Mouse (Mus musculus): ENCODE measurements around the gene Tfdp1. TPM values are rescaled to one million over a fixed set of nuclear protein-coding genes. Genes with fewer than 3 reads are reported as not detected.

The Tfdp1 gene
- polyA plus RNA-seq, 1 experiment from 2014 or later, result 146 TPM

- Histone ChIP-seq H3K27ac (ENCODE audit: low read depth, low read length) (no peak overlapping the region), H3K4me1 (ENCODE audit: control insufficient read depth, insufficient read depth, low read length) (no peaks in the 10 kb centered on the region), H3K9ac (ENCODE audit: low read length) (no peak overlapping the region), H3K9me3 (replicated peaks; ENCODE audit: control insufficient read depth, low read length) (no peaks in the 10 kb centered on the region), H3K4me2 (ENCODE audit: low read length) (no peak overlapping the region), H3K27me3 (replicated peaks; ENCODE audit: control insufficient read depth, insufficient read depth, low read length) (no peaks in the 10 kb centered on the region), H3K4me3 (ENCODE audit: low read depth, low read length) (no peak overlapping the region), H3K36me3 (ENCODE audit: control insufficient read depth, insufficient read depth, low read length) (peaks cover 96% of the 10 kb centered on the region)
- WGBS, result 89% methylated on average over 7 of the region's 7 CpGs
- no peak for ATAC-seq
- DNase-seq (ENCODE audit: low spot score), result no peak
Observed at GRCm38 (mm10) chr8:13360213-13360612, 21.7 kb downstream of the Tfdp1 start.

GRCm38 (mm10) chr8:13361865-13362264 is 23.3 kb downstream of the Tfdp1 start:
- no peaks in the 10 kb centered on the region for H3K27me3 ChIP-seq (replicated peaks; ENCODE audit: control insufficient read depth, insufficient read depth, low read length)
- H3K36me3 ChIP-seq (ENCODE audit: control insufficient read depth, insufficient read depth, low read length), result peaks cover 96% of the 10 kb centered on the region
- H3K27ac ChIP-seq (ENCODE audit: low read depth, low read length), result no peak overlapping the region
- no peak overlapping the region for H3K4me2 ChIP-seq (ENCODE audit: low read length)
- H3K9ac ChIP-seq (ENCODE audit: low read length), result no peak overlapping the region
- H3K9me3 ChIP-seq (replicated peaks; ENCODE audit: control insufficient read depth, low read length), result no peaks in the 10 kb centered on the region
- 97% methylated on average over 6 of the region's 6 CpGs for WGBS
- H3K4me3 ChIP-seq (ENCODE audit: low read depth, low read length), result no peak overlapping the region
- DNase-seq (ENCODE audit: low spot score) (no peak), ATAC-seq (no peak)
- no peaks in the 10 kb centered on the region for H3K4me1 ChIP-seq (ENCODE audit: control insufficient read depth, insufficient read depth, low read length)

- peaks cover 87% of the 10 kb centered on the region for H3K36me3 ChIP-seq (ENCODE audit: control insufficient read depth, insufficient read depth, low read length)
- H3K4me2 ChIP-seq (ENCODE audit: low read length), result no peak overlapping the region
Observed at GRCm38 (mm10) chr8:13373151-13373662, 34.7 kb downstream of the Tfdp1 start.

GRCm38 (mm10) chr8:13381630-13382029 is 43.1 kb downstream of the Tfdp1 start:
- 91% methylated on average over 7 of the region's 7 CpGs for WGBS
- Histone ChIP-seq H3K9me3 (replicated peaks; ENCODE audit: control insufficient read depth, low read length) (no peaks in the 10 kb centered on the region), H3K4me2 (ENCODE audit: low read length) (no peak overlapping the region), H3K27me3 (replicated peaks; ENCODE audit: control insufficient read depth, insufficient read depth, low read length) (no peaks in the 10 kb centered on the region), H3K27ac (ENCODE audit: low read depth, low read length) (no peak overlapping the region), H3K9ac (ENCODE audit: low read length) (no peak overlapping the region), H3K4me3 (ENCODE audit: low read depth, low read length) (no peak overlapping the region), H3K4me1 (ENCODE audit: control insufficient read depth, insufficient read depth, low read length) (no peaks in the 10 kb centered on the region), H3K36me3 (ENCODE audit: control insufficient read depth, insufficient read depth, low read length) (peaks cover 28% of the 10 kb centered on the region)
- ATAC-seq (no peak), DNase-seq (ENCODE audit: low spot score) (no peak)

More at GRCm38 (mm10) chr8:13373151-13373662, 34.7 kb downstream of the Tfdp1 start:
- Histone ChIP-seq H3K4me1 (ENCODE audit: control insufficient read depth, insufficient read depth, low read length) (no peaks in the 10 kb centered on the region), H3K9me3 (replicated peaks; ENCODE audit: control insufficient read depth, low read length) (no peaks in the 10 kb centered on the region), H3K4me3 (ENCODE audit: low read depth, low read length) (no peak overlapping the region), H3K9ac (ENCODE audit: low read length) (no peak overlapping the region), H3K27me3 (replicated peaks; ENCODE audit: control insufficient read depth, insufficient read depth, low read length) (no peaks in the 10 kb centered on the region), H3K27ac (ENCODE audit: low read depth, low read length) (no peak overlapping the region)
- ATAC-seq (no peak), DNase-seq (ENCODE audit: low spot score) (no peak)
- WGBS, result 91% methylated on average over 8 of the region's 8 CpGs

- DNase-seq (ENCODE audit: low spot score) (no peak), ATAC-seq (no peak)
- Histone ChIP-seq H3K4me1 (ENCODE audit: control insufficient read depth, insufficient read depth, low read length) (no peaks in the 10 kb centered on the region), H3K9ac (ENCODE audit: low read length) (no peak overlapping the region), H3K36me3 (ENCODE audit: control insufficient read depth, insufficient read depth, low read length) (peaks cover 20% of the 10 kb centered on the region), H3K4me2 (ENCODE audit: low read length) (no peak overlapping the region), H3K27ac (ENCODE audit: low read depth, low read length) (no peak overlapping the region), H3K27me3 (replicated peaks; ENCODE audit: control insufficient read depth, insufficient read depth, low read length) (no peaks in the 10 kb centered on the region), H3K4me3 (ENCODE audit: low read depth, low read length) (no peak overlapping the region), H3K9me3 (replicated peaks; ENCODE audit: control insufficient read depth, low read length) (no peaks in the 10 kb centered on the region)
- 93% methylated on average over 3 of the region's 3 CpGs for WGBS
Observed at GRCm38 (mm10) chr8:13382536-13382935, 44.0 kb downstream of the Tfdp1 start.

DNA sequence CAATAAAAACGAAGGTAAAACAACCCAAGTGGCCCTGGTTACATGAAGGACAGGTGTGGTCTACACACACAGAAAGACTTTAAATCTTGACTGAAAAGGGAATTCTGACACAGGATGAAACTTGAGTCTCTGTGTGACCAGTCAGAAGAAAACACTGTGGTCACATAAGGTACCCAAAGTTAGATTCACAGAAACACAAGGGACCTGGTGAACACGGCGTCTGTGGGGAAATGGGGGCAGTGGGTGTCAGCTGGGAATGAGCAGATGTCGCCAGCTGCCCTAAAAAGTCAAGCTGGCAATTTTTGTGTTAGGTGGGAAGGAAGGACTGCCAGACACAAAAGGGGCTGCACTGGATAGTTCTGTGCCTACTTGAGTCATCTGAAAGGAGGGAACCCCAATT is 44.4 kb downstream of the Tfdp1 start:
- no peak for ATAC-seq
- Histone ChIP-seq H3K4me1 (ENCODE audit: control insufficient read depth, insufficient read depth, low read length) (no peaks in the 10 kb centered on the region), H3K27me3 (replicated peaks; ENCODE audit: control insufficient read depth, insufficient read depth, low read length) (no peaks in the 10 kb centered on the region), H3K4me3 (ENCODE audit: low read depth, low read length) (no peak overlapping the region), H3K27ac (ENCODE audit: low read depth, low read length) (no peak overlapping the region), H3K9ac (ENCODE audit: low read length) (no peak overlapping the region), H3K36me3 (ENCODE audit: control insufficient read depth, insufficient read depth, low read length) (peaks cover 18% of the 10 kb centered on the region), H3K9me3 (replicated peaks; ENCODE audit: control insufficient read depth, low read length) (no peaks in the 10 kb centered on the region), H3K4me2 (ENCODE audit: low read length) (no peak overlapping the region)
- DNase-seq (ENCODE audit: low spot score), result no peak
- 92% methylated on average over 4 of the region's 4 CpGs for WGBS

- Histone ChIP-seq H3K36me3 (ENCODE audit: control insufficient read depth, insufficient read depth, low read length) (no peaks in the 10 kb centered on the region), H3K27ac (ENCODE audit: low read depth, low read length) (no peak overlapping the region), H3K4me2 (ENCODE audit: low read length) (no peak overlapping the region), H3K9ac (ENCODE audit: low read length) (no peak overlapping the region), H3K4me1 (ENCODE audit: control insufficient read depth, insufficient read depth, low read length) (no peaks in the 10 kb centered on the region), H3K4me3 (ENCODE audit: low read depth, low read length) (no peak overlapping the region), H3K9me3 (replicated peaks; ENCODE audit: control insufficient read depth, low read length) (no peaks in the 10 kb centered on the region), H3K27me3 (replicated peaks; ENCODE audit: control insufficient read depth, insufficient read depth, low read length) (no peaks in the 10 kb centered on the region)
- DNase-seq (ENCODE audit: low spot score), result no peak
- ATAC-seq, result no peak
- WGBS, result 83% methylated on average over 13 of the region's 13 CpGs
Observed at GRCm38 (mm10) chr8:13386366-13386765, 47.8 kb downstream of the Tfdp1 start.

GRCm38 (mm10) chr8:13387728-13388127 is 49.2 kb downstream of the Tfdp1 start:
- H3K4me1 ChIP-seq (ENCODE audit: control insufficient read depth, insufficient read depth, low read length), result no peaks in the 10 kb centered on the region
- H3K27me3 ChIP-seq (replicated peaks; ENCODE audit: control insufficient read depth, insufficient read depth, low read length), result no peaks in the 10 kb centered on the region
- no peak for ATAC-seq
- no peak overlapping the region for H3K27ac ChIP-seq (ENCODE audit: low read depth, low read length)
- H3K4me2 ChIP-seq (ENCODE audit: low read length), result no peak overlapping the region
- DNase-seq (ENCODE audit: low spot score), result no peak
- H3K36me3 ChIP-seq (ENCODE audit: control insufficient read depth, insufficient read depth, low read length), result no peaks in the 10 kb centered on the region
- H3K9ac ChIP-seq (ENCODE audit: low read length), result no peak overlapping the region
- H3K4me3 ChIP-seq (ENCODE audit: low read depth, low read length), result no peak overlapping the region
- WGBS, result 86% methylated on average over 8 of the region's 8 CpGs
- H3K9me3 ChIP-seq (replicated peaks; ENCODE audit: control insufficient read depth, low read length), result no peaks in the 10 kb centered on the region

- Histone ChIP-seq H3K27me3 (replicated peaks; ENCODE audit: control insufficient read depth, insufficient read depth, low read length) (no peaks in the 10 kb centered on the region), H3K27ac (ENCODE audit: low read depth, low read length) (no peak overlapping the region), H3K4me2 (ENCODE audit: low read length) (no peak overlapping the region), H3K36me3 (ENCODE audit: control insufficient read depth, insufficient read depth, low read length) (no peaks in the 10 kb centered on the region), H3K9me3 (replicated peaks; ENCODE audit: control insufficient read depth, low read length) (no peaks in the 10 kb centered on the region), H3K4me3 (ENCODE audit: low read depth, low read length) (no peak overlapping the region), H3K4me1 (ENCODE audit: control insufficient read depth, insufficient read depth, low read length) (no peaks in the 10 kb centered on the region), H3K9ac (ENCODE audit: low read length) (no peak overlapping the region)
- ATAC-seq, result no peak
- 85% methylated on average over 2 of the region's 2 CpGs for WGBS
- DNase-seq (ENCODE audit: low spot score), result no peak
Observed at GRCm38 (mm10) chr8:13388744-13389143, 50.2 kb downstream of the Tfdp1 start.

All from forebrain, embryonic 14.5 days (tissue).